Mouse (Mus musculus): Measurements from ENCODE around the gene Zim1. TPM values are rescaled to one million over a fixed set of nuclear protein-coding genes. Genes with fewer than 3 reads are reported as not detected.

The Zim1 gene
- 1.5 and 1.7 TPM in 2 replicates for polyA plus RNA-seq (2015; fragmentation: Nextera tagmentation; extraction: Ambion mirVana)

DNA sequence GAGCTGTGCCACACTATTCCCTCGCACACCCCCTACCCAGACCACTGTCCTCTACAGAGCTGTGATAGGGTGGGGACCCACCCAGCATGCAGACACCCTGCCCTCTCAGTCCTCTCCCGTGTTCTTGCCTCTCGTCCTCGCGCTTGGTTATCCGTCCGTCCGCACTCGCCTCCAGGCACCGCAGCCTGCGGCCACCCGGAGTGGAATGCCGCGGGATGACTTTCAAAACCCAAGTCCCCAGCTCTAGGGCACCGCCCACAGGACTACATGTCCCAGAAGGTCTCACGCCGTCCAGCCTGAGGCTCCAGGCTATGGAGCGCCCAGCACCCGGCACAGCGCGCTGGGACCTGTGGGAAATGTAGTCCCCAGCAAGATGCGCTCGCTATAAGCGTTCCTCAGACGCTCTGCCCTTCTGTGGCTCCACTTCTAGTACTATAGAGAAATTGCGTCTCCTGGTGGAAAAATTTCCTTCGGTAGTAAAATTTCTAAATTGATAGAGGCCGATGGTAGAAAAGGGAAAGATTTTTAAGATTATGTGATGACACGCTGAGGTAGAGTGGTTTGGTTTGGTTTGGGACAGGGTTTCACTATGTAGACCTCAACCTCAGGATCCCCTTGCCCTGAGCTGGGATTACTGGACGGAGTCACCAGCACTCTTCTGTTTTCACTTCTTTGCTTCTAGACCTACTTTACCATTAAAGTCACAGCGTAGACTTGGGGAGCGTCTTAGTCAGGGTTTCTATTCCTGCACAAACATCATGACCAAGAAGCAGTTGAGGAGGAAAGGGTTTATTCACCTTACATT, at the start of gene Zim1:
Gene Zim1, minus strand, starts transcription at position 210 of the 805 bp plus-strand sequence.
- Histone ChIP-seq H3K9ac (ENCODE audit: low read depth, low read length) (no peak within 1 kb of the TSS), H3K9me3 (replicated peaks; ENCODE audit: control insufficient read depth, low read length) (no peaks in the 10 kb centered on the region), H3K36me3 (ENCODE audit: control insufficient read depth, insufficient read depth) (no peaks in the 10 kb centered on the region), H3K4me3 (ENCODE audit: low read depth, low read length) (peak within 1 kb of the TSS; percentile 44), H3K4me1 (ENCODE audit: control insufficient read depth, low read depth, low read length) (no peaks in the 10 kb centered on the region), H3K27ac (ENCODE audit: low read length) (no peak within 1 kb of the TSS), H3K4me2 (ENCODE audit: low read depth, low read length) (peak within 1 kb of the TSS; percentile 49), H3K27me3 (ENCODE audit: control insufficient read depth, insufficient read depth, low read depth, low read length) (no peaks in the 10 kb centered on the region)
- peak; percentile 98 for ATAC-seq (ENCODE audit: low read depth)
- WGBS (ENCODE audit: insufficient replicate concordance): 9% methylated on average over 32 of the region's 32 CpGs

DNA sequence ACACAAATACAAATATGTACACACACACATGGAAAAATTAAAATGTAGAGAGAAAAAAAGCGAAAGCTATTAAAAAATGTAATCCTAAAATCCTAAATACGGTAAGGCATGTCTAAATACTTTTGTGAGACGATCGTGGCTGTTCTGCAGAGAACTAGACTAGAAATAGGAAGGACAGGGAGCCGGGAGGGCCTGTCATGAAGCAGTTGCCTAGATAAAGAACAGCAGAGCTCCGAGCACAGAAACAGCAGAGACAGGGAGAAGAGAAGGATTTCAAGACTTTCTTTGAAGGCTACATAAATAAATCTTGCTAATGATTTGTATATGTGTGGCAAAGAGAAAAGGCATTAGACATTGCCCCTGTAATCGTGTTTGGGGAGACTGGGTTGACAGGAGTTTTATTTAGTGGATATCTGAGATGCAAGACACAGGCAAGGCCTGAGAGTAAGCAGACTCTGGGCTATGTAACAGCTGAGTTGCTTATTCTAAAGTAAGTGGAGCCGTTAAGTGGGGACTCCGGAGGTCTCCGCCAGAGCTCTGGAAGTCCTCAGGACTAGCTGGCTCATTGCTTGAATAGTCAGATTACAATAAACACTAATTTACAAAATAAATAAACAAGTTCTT, 48.1 kb upstream of the Zim1 start:
- Histone ChIP-seq H3K9ac (ENCODE audit: low read depth, low read length) (no peak overlapping the region), H3K4me1 (ENCODE audit: control insufficient read depth, low read depth, low read length) (no peaks in the 10 kb centered on the region), H3K4me3 (ENCODE audit: low read depth, low read length) (no peak overlapping the region), H3K27ac (ENCODE audit: low read length) (no peak overlapping the region), H3K4me2 (ENCODE audit: low read depth, low read length) (no peak overlapping the region), H3K27me3 (ENCODE audit: control insufficient read depth, insufficient read depth, low read depth, low read length) (no peaks in the 10 kb centered on the region), H3K36me3 (ENCODE audit: control insufficient read depth, insufficient read depth) (no peaks in the 10 kb centered on the region), H3K9me3 (replicated peaks; ENCODE audit: control insufficient read depth, low read length) (no peaks in the 10 kb centered on the region)
- no peak for ATAC-seq (ENCODE audit: low read depth)
- WGBS (ENCODE audit: insufficient replicate concordance): 44% methylated on average over 10 of the region's 10 CpGs

- Histone ChIP-seq H3K4me2 (ENCODE audit: low read depth, low read length) (no peak overlapping the region), H3K27ac (ENCODE audit: low read length) (no peak overlapping the region), H3K27me3 (ENCODE audit: control insufficient read depth, insufficient read depth, low read depth, low read length) (no peaks in the 10 kb centered on the region; the same call in 1 of the 2 replicates), H3K9ac (ENCODE audit: low read depth, low read length) (no peak overlapping the region), H3K4me3 (ENCODE audit: low read depth, low read length) (no peak overlapping the region), H3K4me1 (ENCODE audit: control insufficient read depth, low read depth, low read length) (no peaks in the 10 kb centered on the region), H3K9me3 (replicated peaks; ENCODE audit: control insufficient read depth, low read length) (no peaks in the 10 kb centered on the region), H3K36me3 (ENCODE audit: control insufficient read depth, insufficient read depth) (no peaks in the 10 kb centered on the region)
- 61% methylated on average over 1 of the region's 1 CpGs for WGBS (ENCODE audit: insufficient replicate concordance)
- no peak for ATAC-seq (ENCODE audit: low read depth)
These were observed 39.8 kb upstream of the Zim1 start for GRCm38 (mm10) chr7:6736060-6736459.

DNA sequence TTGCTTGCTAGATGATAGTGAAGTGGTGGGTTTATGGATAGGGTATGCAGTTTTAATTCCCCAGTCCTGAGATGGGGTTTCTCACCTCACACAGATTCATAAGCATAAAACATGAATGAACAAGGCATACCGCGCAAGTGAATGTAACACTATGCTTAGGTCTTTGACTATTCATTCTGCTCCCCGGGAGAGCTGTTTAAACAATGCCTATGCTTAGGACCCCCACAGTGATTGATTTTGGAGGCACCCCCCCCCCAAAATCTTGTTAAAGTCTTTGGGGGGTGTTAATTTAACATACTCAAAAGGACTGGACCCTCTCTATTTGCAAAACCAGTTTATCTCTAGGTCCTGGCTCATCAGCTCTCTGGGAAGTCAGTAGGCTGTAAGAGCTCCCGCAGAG, 35.7 kb upstream of the Zim1 start:
- Histone ChIP-seq H3K27me3 (ENCODE audit: control insufficient read depth, insufficient read depth, low read depth, low read length) (peaks cover 3% of the 10 kb centered on the region; the same call in 1 of the 2 replicates), H3K4me1 (ENCODE audit: control insufficient read depth, low read depth, low read length) (no peaks in the 10 kb centered on the region), H3K27ac (ENCODE audit: low read length) (no peak overlapping the region), H3K9me3 (replicated peaks; ENCODE audit: control insufficient read depth, low read length) (peaks cover 14% of the 10 kb centered on the region), H3K4me2 (ENCODE audit: low read depth, low read length) (no peak overlapping the region), H3K9ac (ENCODE audit: low read depth, low read length) (no peak overlapping the region), H3K4me3 (ENCODE audit: low read depth, low read length) (peak overlapping the region; percentile 26; the same call in 1 of the 2 replicates), H3K36me3 (ENCODE audit: control insufficient read depth, insufficient read depth) (no peaks in the 10 kb centered on the region)
- 52% methylated on average over 4 of the region's 4 CpGs for whole genome bisulfite sequencing (ENCODE audit: insufficient replicate concordance)
- ATAC-seq (ENCODE audit: low read depth): no peak

- Histone ChIP-seq H3K9ac (ENCODE audit: low read depth, low read length) (no peak overlapping the region), H3K4me2 (ENCODE audit: low read depth, low read length) (no peak overlapping the region), H3K4me1 (ENCODE audit: control insufficient read depth, low read depth, low read length) (no peaks in the 10 kb centered on the region), H3K36me3 (ENCODE audit: control insufficient read depth, insufficient read depth) (no peaks in the 10 kb centered on the region), H3K27me3 (ENCODE audit: control insufficient read depth, insufficient read depth, low read depth, low read length) (peaks cover 3% of the 10 kb centered on the region; the same call in 1 of the 2 replicates), H3K9me3 (replicated peaks; ENCODE audit: control insufficient read depth, low read length) (peaks cover 14% of the 10 kb centered on the region), H3K4me3 (ENCODE audit: low read depth, low read length) (no peak overlapping the region), H3K27ac (ENCODE audit: low read length) (no peak overlapping the region)
- 40% methylated on average over 3 of the region's 3 CpGs for WGBS (ENCODE audit: insufficient replicate concordance)
- no peak for ATAC-seq (ENCODE audit: low read depth)
These were observed 35.1 kb upstream of the Zim1 start for GRCm38 (mm10) chr7:6731373-6731772.

GRCm38 (mm10) chr7:6730801-6731200, 34.6 kb upstream of the Zim1 start:
- no peak for ATAC-seq (ENCODE audit: low read depth)
- peak overlapping the region; percentile 4; the same call in 1 of the 2 replicates for H3K4me2 ChIP-seq (ENCODE audit: low read depth, low read length)
- no peak overlapping the region; the same call in 1 of the 2 replicates for H3K9ac ChIP-seq (ENCODE audit: low read depth, low read length)
- H3K27ac ChIP-seq (ENCODE audit: low read length): peak overlapping the region; percentile 52
- peaks cover 14% of the 10 kb centered on the region for H3K9me3 ChIP-seq (replicated peaks; ENCODE audit: control insufficient read depth, low read length)
- H3K36me3 ChIP-seq (ENCODE audit: control insufficient read depth, insufficient read depth): no peaks in the 10 kb centered on the region
- peaks cover 3% of the 10 kb centered on the region; the same call in 1 of the 2 replicates for H3K27me3 ChIP-seq (ENCODE audit: control insufficient read depth, insufficient read depth, low read depth, low read length)
- no peaks in the 10 kb centered on the region for H3K4me1 ChIP-seq (ENCODE audit: control insufficient read depth, low read depth, low read length)
- peak overlapping the region; percentile 58 for H3K4me3 ChIP-seq (ENCODE audit: low read depth, low read length)
- WGBS (ENCODE audit: insufficient replicate concordance): 47% methylated on average over 15 of the region's 15 CpGs

DNA sequence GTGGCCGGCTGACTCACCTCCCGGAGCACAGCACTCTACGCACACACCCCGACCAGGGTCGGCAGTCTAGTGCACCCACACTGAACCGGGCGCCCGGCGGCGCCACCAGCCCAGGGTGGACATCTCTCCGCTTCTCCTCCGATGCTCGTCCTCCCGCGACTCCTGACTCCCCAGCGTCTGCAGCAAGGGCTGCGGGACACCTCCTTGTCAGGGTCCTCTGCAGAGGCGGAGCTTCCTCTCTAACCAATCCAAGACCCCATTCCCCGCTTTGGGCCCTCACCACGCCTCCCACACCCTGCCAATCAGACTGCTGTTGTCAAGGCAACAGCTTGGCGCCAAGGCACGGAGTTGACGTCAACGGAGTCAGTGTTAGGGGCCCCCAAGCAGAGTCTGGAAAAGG, 34.0 kb upstream of the Zim1 start, which contains the start of the genes Peg3 and Usp29:
Gene Peg3, minus strand, starts transcription at position 191 of the 400 bp plus-strand sequence.
Gene Usp29, plus strand, starts transcription at position 338 of the 400 bp plus-strand sequence.
- ATAC-seq (ENCODE audit: low read depth): peak; percentile 42
- H3K9me3 ChIP-seq (replicated peaks; ENCODE audit: control insufficient read depth, low read length): peaks cover 14% of the 10 kb centered on the region
- no peaks in the 10 kb centered on the region for H3K4me1 ChIP-seq (ENCODE audit: control insufficient read depth, low read depth, low read length)
- H3K27ac ChIP-seq (ENCODE audit: low read length): peak within 1 kb of the TSS; percentile 70
- peak within 1 kb of the TSS; percentile 50 for H3K4me2 ChIP-seq (ENCODE audit: low read depth, low read length)
- WGBS (ENCODE audit: insufficient replicate concordance): 48% methylated on average over 24 of the region's 24 CpGs
- H3K4me3 ChIP-seq (ENCODE audit: low read depth, low read length): peak within 1 kb of the TSS; percentile 58
- no peaks in the 10 kb centered on the region for H3K36me3 ChIP-seq (ENCODE audit: control insufficient read depth, insufficient read depth)
- peaks cover 3% of the 10 kb centered on the region; the same call in 1 of the 2 replicates for H3K27me3 ChIP-seq (ENCODE audit: control insufficient read depth, insufficient read depth, low read depth, low read length)
- H3K9ac ChIP-seq (ENCODE audit: low read depth, low read length): peak within 1 kb of the TSS; percentile 29

- Histone ChIP-seq H3K9me3 (replicated peaks; ENCODE audit: control insufficient read depth, low read length) (peaks cover 14% of the 10 kb centered on the region), H3K9ac (ENCODE audit: low read depth, low read length) (peak overlapping the region; percentile 29), H3K4me1 (ENCODE audit: control insufficient read depth, low read depth, low read length) (no peaks in the 10 kb centered on the region), H3K4me3 (ENCODE audit: low read depth, low read length) (peak overlapping the region; percentile 58), H3K27ac (ENCODE audit: low read length) (peak overlapping the region; percentile 70), H3K27me3 (ENCODE audit: control insufficient read depth, insufficient read depth, low read depth, low read length) (peaks cover 3% of the 10 kb centered on the region; the same call in 1 of the 2 replicates), H3K4me2 (ENCODE audit: low read depth, low read length) (peak overlapping the region; percentile 50), H3K36me3 (ENCODE audit: control insufficient read depth, insufficient read depth) (no peaks in the 10 kb centered on the region)
- WGBS (ENCODE audit: insufficient replicate concordance): 44% methylated on average over 37 of the region's 37 CpGs
- ATAC-seq (ENCODE audit: low read depth): peak; percentile 45
These were observed 33.0 kb upstream of the Zim1 start for GRCm38 (mm10) chr7:6729061-6729817.

All from liver, embryonic 16.5 days (tissue).